Mouse (Mus musculus) olfactory bulb, adult 2 months (tissue): ENCODE results near the gene Cdc42bpb. TPM values are rescaled to one million over a fixed set of nuclear protein-coding genes. Genes with fewer than 3 reads are reported as not detected.

Experiments used
- H3K27ac ChIP-seq: fragments of 200-500 bp; 2 replicates; pipeline ENCODE4 v1.5.1; 2012; ENCODE audit warnings: low read depth, low read length; ENCODE audit not compliant: insufficient read depth
- H3K4me1 ChIP-seq: fragments of 200-500 bp; 2 replicates; pipeline ENCODE4 v1.6.1; 2012; ENCODE audit warnings: low read length; ENCODE audit not compliant: control insufficient read depth, insufficient read depth
- H3K4me3 ChIP-seq: fragments of 200-500 bp; 2 replicates; pipeline ENCODE4 v1.5.1; 2012; ENCODE audit warnings: mild to moderate bottlenecking, low read depth, low read length, moderate library complexity; ENCODE audit not compliant: insufficient read depth
- CTCF ChIP-seq: fragments of 200-500 bp; IDR thresholded peaks from 2 replicates; pipeline ENCODE4 v1.5.1; 2012; ENCODE audit warnings: low read depth, mild to moderate bottlenecking, low read length, moderate library complexity; ENCODE audit not compliant: insufficient read depth
- POLR2A ChIP-seq: fragments of 200-500 bp; IDR thresholded peaks from 2 replicates; pipeline ENCODE4 v1.6.1; 2012; ENCODE audit warnings: mild to moderate bottlenecking, low read depth, low read length, moderate library complexity; ENCODE audit not compliant: insufficient read depth
- WGBS: fragments of 180-500 bp; shearing (Covaris S2); methylation state at CpG from one replicate; pipeline ENCODE4 v1.1.7; 2018; 5-methylcytosine and 5-hydroxymethylcytosine counted together
- polyA plus RNA-seq: library from polyadenylated mRNA; stranded (reverse); fragments of >200 nt; gene quantifications from 2 replicates; pipeline ENCODE4 v1.2.4, GENCODE M21; 2012; ENCODE audit warnings: low replicate concordance; ENCODE audit not compliant: missing spikeins, insufficient read depth, insufficient read length

Cdc42bpb gene
- polyA plus RNA-seq, 1 experiment: not detected

DNA sequence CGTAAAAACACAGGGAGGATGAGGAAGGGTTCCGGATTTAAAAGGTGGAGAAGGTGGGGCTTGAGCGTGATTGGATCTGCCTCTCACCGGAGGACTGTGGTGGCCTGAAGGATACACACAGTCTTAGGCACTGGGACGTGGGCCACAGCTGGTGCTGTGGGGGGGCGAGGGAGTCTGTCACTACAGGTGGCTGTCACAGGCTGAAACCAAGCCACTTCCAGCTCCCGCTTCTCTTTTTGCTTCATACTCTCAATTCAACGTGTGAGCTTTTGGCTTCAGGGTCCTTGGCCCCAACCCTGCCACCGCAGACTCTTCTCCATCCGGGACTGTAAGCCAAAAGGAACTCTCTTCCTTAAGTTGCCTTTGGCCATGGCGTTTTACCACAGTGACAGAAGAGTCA lies 45.1 kb downstream of the Cdc42bpb start:
- H3K27ac ChIP-seq: no peak overlapping the region
- H3K4me3 ChIP-seq: no peak overlapping the region
- 87% methylated on average over 11 of the region's 11 CpGs for WGBS
- H3K4me1 ChIP-seq: peaks cover 9% of the 10 kb centered on the region
- TF ChIP-seq CTCF: no peak
- no peak for TF ChIP-seq POLR2A

GRCm38 (mm10) chr12:111331573-111331972 lies 45.9 kb downstream of the Cdc42bpb start:
- TF ChIP-seq CTCF: no peak
- TF ChIP-seq POLR2A: no peak
- H3K4me3 ChIP-seq: no peak overlapping the region
- H3K4me1 ChIP-seq: peaks cover 9% of the 10 kb centered on the region
- 63% methylated on average over 9 of the region's 9 CpGs for whole genome bisulfite sequencing
- H3K27ac ChIP-seq: no peak overlapping the region

DNA sequence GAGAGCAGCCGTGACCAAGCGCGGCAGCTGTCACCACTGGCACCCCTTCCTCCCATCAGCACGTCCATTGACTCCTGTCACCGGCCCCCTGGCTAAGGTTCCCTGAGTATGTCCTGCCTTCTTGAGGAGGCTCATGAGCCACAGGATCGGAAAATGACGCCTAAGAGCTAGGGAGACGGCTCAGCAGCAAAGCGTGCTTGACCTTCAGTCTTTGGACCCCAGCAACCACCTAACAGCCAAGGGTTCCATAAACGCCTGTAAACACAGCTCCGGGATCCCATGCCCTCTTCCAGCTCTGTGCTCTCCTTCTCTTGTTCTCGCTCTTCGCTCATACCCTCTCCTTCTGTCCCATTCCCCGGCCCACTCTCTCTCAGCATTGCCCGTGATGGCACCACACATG lies 48.2 kb downstream of the Cdc42bpb start:
- 96% methylated on average over 15 of the region's 15 CpGs for WGBS

GRCm38 (mm10) chr12:111328360-111328759 lies 49.2 kb downstream of the Cdc42bpb start:
- TF ChIP-seq POLR2A (no peak), CTCF (no peak)
- WGBS: 90% methylated on average over 6 of the region's 6 CpGs
- no peak overlapping the region for H3K27ac ChIP-seq

More for the DNA sequence above, 48.2 kb downstream of the Cdc42bpb start:
- Histone ChIP-seq H3K27ac (no peak overlapping the region), H3K4me3 (no peak overlapping the region), H3K4me1 (peaks cover 9% of the 10 kb centered on the region)
- TF ChIP-seq CTCF (no peak), POLR2A (no peak)

GRCm38 (mm10) chr12:111325744-111326424 lies 51.6 kb downstream of the Cdc42bpb start:
- TF ChIP-seq POLR2A (no peak), CTCF (no peak)
- WGBS: 90% methylated on average over 18 of the region's 18 CpGs
- Histone ChIP-seq H3K4me3 (no peak overlapping the region), H3K4me1 (peaks cover 2% of the 10 kb centered on the region; the same call in 1 of the 2 replicates), H3K27ac (no peak overlapping the region)

More at GRCm38 (mm10) chr12:111328360-111328759, 49.2 kb downstream of the Cdc42bpb start:
- H3K4me3 ChIP-seq: no peak overlapping the region
- peaks cover 9% of the 10 kb centered on the region for H3K4me1 ChIP-seq

GRCm38 (mm10) chr12:111324949-111325348 lies 52.6 kb downstream of the Cdc42bpb start:
- no peak for TF ChIP-seq POLR2A
- TF ChIP-seq CTCF: no peak
- H3K4me1 ChIP-seq: peaks cover 2% of the 10 kb centered on the region; the same call in 1 of the 2 replicates
- 96% methylated on average over 12 of the region's 12 CpGs for WGBS
- no peak overlapping the region for H3K4me3 ChIP-seq
- H3K27ac ChIP-seq: no peak overlapping the region

DNA sequence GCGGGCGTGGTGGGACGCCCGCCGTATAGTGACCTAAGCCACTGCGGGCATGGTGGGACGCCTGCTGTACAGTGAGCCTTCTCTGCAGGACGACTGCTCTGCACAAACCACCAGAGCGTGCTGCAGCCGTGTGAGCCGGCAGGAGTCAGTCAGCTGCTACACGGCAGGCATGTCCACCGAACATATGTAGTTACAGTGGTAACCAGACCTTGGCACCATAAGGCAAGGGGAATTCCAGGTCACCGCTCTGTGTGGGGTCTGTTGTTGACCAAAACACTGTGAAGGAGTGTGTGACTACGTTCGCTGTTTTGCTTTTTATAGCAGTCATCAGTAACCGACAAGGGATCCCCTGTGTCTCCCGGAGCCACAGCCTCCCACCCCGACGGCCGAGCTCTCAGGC lies 53.0 kb downstream of the Cdc42bpb start:
- Histone ChIP-seq H3K27ac (no peak overlapping the region), H3K4me1 (peaks cover 2% of the 10 kb centered on the region; the same call in 1 of the 2 replicates), H3K4me3 (no peak overlapping the region)
- TF ChIP-seq POLR2A (no peak), CTCF (no peak)
- WGBS: 93% methylated on average over 21 of the region's 21 CpGs

DNA sequence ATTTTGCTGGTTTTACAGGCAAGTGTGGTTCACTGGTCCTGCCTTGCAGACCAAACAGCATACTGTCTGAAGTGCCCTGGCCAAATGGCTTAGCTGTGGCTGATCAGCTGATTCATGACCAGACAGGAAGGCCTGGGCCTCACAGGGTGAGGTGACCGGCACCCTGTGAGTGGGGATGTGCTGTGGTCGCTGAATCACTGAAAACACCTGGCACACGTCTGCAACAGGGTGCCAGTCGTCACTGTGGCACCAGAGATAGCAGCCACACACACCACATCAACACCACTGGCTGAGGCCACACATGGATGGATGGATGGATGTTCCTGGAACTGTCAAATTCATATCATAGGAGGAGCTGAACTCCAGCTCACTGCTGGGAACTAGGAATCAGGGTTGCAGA lies 54.1 kb downstream of the Cdc42bpb start:
- H3K27ac ChIP-seq: no peak overlapping the region
- H3K4me3 ChIP-seq: no peak overlapping the region
- TF ChIP-seq POLR2A: no peak
- TF ChIP-seq CTCF: no peak
- WGBS: 94% methylated on average over 4 of the region's 4 CpGs
- peaks cover 2% of the 10 kb centered on the region; the same call in 1 of the 2 replicates for H3K4me1 ChIP-seq

DNA sequence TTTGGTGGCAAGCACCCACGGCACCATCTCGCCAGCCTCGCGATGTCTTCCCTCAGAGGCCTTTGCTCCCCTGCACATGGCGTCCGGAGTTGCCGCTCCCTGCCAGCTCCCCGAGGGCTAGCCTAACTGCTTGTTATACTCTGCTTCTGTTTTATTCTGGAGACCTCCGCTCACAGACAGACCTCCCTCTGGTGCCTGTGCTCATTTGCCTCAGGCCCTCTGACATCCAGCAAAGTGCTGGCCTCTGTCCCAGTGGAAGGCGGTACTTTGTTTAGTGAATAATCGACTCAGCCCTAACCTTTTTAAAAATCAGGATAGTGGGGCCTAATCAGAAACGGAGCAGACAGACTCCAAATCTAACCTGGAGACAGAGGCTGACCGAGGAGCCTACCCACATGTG lies 55.7 kb downstream of the Cdc42bpb start:
- peaks cover 2% of the 10 kb centered on the region; the same call in 1 of the 2 replicates for H3K4me1 ChIP-seq
- H3K27ac ChIP-seq: no peak overlapping the region
- 48% methylated on average over 13 of the region's 13 CpGs for WGBS
- TF ChIP-seq CTCF (no peak), POLR2A (no peak)
- H3K4me3 ChIP-seq: no peak overlapping the region

DNA sequence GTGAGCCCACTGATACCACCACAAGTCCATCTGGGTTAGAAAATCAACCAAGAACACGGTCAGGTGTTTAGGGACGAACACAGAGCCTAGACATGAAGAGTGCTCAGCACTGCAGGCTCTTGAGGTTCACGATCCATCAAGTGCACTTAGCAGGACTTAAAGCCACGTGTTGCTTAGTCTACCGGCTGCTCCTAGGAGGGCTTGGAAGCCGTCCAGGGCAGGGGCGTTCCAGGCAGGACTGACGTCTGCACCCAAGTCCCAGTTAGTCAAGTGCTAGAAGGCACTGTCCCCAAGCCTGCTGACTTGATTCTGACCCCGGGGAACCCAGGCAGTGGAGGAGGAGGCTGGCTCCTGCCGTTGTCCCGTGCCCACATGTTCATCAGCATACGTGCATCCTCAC lies 57.0 kb downstream of the Cdc42bpb start:
- Histone ChIP-seq H3K4me3 (no peak overlapping the region), H3K4me1 (peaks cover 2% of the 10 kb centered on the region; the same call in 1 of the 2 replicates), H3K27ac (no peak overlapping the region)
- no peak for TF ChIP-seq CTCF
- TF ChIP-seq POLR2A: no peak
- 69% methylated on average over 12 of the region's 12 CpGs for WGBS
